Mouse (Mus musculus): ENCODE measurements around the gene Dpp6.

Dpp6 gene

GRCm38 (mm10) chr5:27544816-27545270 lies 727.8 kb downstream of the Dpp6 start:
- DNase-seq, result peak; percentile 58

- DNase-seq, result no peak
These were observed 732.3 kb downstream of the Dpp6 start for GRCm38 (mm10) chr5:27549291-27549690.

DNA sequence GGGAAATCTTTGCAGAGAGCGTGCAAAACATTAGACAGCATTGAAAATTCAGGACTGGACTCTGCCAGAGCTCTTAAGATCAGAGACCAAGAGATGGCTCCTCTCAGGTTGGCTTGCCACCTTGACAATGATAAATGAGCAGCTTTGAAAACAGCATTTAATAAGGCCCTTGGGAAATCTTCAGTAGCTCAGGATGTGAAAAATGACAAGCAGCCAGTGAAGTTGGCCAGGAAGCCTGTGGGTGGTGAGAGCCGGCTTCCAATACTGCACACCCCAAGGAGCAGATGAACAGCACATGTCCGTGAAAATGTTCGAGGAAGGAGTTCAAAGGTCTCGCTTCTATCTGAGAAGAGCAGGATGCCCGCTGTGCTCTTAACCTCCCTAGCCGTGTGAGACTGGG lies 748.7 kb downstream of the Dpp6 start:
- DNase-seq, result no peak

GRCm38 (mm10) chr5:27587970-27588758 lies 771.2 kb downstream of the Dpp6 start:
- DNase-seq, result no peak

DNA sequence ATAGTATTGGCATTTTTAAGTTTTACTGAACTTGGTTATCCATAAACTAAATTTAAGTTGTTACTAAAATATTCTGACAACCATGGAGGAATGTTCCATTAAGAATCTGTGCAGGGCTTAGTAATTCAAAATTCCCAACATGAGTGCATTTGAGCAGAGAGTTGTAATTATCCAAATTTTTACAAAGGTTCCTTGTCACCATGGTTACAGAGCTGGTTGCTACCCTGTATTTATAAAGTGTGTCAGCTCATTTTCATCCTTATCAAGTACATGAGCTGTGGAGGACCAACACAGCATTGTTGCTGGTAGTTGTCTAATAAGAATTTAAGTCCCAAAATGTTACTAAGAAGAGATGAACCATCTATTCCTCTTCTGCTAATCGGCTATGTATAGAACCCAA lies 787.1 kb downstream of the Dpp6 start:
- no peak for DNase-seq

DNA sequence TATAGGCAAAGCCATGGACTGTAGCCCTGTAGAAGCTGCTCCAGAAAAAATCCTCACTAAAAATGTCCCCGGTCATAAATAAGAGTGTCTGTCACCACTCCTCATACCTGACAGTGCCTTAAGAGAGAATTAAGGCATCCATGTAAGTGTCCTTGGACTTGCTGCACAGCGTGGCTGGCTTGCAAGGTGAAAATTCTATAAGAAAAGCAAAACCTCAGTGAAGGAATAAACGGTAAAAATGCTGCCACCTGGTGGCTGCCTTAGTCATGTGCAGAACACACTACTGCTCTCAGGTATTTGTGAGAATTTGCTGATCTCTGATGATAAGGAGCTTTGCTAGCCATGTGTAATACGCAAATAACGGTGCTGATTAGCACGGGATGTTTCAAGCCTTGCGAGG lies 798.8 kb downstream of the Dpp6 start:
- peak; percentile 71 for DNase-seq

- DNase-seq, result no peak
These were observed 804.8 kb downstream of the Dpp6 start for GRCm38 (mm10) chr5:27621811-27622210.

- DNase-seq, result no peak
These were observed 806.9 kb downstream of the Dpp6 start for GRCm38 (mm10) chr5:27623876-27624275.

DNA sequence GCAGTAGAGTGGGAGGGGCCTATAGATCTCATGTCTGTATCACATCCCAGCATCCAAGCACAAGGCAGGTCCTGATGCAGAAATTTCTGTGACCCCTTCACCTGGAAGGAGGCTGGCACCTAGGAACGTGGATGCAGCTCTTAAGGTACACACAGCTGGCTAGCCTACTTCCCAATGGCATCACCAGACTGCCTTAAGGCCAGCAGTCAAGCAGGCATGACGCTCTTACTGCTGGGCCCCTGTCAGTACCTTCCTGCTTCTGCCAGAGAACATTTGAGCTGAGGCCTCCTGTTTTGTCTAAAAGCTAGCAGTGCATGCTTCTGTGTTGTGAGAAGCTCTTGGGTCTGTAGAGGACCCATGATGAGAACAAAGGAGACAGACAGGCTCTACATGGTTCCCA lies 815.1 kb downstream of the Dpp6 start:
- DNase-seq, result no peak

DNA sequence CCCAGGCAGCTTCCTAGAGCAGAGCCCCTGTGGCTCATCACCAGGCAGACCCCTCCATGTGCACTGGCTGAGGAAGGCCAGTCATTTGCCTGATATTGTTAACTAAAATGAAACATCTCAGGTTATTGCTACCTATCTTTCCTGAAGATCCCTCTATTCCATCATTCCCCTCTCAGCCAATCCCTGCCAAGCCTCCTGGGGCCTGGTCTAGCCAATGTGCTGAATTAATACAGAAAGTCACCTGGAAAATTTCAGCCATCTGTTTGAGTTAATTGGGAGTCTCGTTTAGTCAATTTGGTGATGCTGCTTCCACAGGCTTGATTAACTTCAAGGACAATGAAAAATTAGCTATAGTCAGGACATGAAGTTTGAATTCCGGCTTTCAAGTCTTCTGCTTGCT lies 818.9 kb downstream of the Dpp6 start:
- DNase-seq, result no peak

DNA sequence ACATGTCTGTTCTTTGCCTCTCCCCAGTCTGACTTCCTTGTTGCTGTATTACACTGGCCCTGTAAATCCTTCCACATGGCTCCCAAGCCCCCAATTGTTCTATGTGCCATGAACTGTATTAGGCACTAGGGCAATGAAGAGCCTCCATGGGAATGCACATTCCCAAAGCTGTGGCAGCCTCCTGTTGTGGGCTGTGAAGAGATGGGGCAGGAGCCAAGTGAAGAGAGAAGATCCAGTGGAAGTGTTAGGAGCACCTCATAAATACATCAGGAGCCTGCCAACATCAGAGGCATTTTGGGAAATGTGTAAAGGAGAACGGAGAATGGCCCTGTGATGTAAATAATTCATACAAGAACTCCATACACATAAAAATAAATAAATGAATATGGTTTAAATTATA lies 824.9 kb downstream of the Dpp6 start:
- no peak for DNase-seq

- DNase-seq, result peak; percentile 63
These were observed 835.1 kb downstream of the Dpp6 start for GRCm38 (mm10) chr5:27651879-27652814.

- DNase-seq, result no peak
These were observed 839.1 kb downstream of the Dpp6 start for GRCm38 (mm10) chr5:27656101-27656500.

DNA sequence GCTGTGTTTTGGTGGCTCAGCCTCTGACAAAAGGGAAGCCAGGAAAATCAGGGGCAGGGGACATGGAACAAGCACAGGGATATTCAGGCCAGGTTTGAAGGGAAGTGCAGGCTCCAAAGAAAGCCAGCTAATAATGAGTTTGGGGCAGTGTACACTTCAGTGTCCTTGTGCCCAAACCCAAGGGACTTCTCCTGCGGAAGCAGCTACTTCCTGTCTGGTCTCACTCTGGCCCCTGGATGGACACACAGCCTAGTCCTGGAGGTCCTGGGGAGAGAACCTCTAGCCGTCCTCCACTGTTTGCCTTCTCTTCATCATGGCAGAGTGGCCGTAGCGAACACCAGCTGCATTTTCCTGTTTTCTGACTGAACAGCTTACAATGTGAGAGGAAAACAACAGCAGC lies 840.7 kb downstream of the Dpp6 start:
- no peak for DNase-seq

- no peak for DNase-seq
These were observed 841.2 kb downstream of the Dpp6 start for GRCm38 (mm10) chr5:27658165-27658564.

- no peak for DNase-seq
These were observed 841.6 kb downstream of the Dpp6 start for GRCm38 (mm10) chr5:27658569-27658968.

GRCm38 (mm10) chr5:27659019-27659418 lies 842.0 kb downstream of the Dpp6 start:
- no peak for DNase-seq

DNA sequence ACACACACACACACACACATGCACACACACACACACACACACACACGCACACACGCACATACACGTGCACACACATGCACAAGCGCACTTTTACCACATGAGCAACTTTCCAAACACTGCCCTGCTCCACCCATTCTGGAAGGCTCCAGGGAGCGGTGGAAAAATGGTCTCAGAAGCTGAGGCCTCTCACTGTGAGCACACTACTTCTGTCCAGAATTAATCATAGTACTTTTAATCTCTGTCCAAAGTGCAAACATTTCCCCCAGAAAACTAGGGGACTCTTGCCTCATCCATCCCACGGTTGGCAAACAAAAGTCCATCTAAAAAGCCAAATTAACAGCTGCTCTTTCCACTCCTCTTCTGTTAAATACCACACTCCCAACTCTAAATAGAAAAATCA lies 842.8 kb downstream of the Dpp6 start:
- no peak for DNase-seq

GRCm38 (mm10) chr5:27664111-27664510 lies 847.1 kb downstream of the Dpp6 start:
- DNase-seq, result no peak

GRCm38 (mm10) chr5:27671487-27671886 lies 854.5 kb downstream of the Dpp6 start:
- no peak for DNase-seq

DNA sequence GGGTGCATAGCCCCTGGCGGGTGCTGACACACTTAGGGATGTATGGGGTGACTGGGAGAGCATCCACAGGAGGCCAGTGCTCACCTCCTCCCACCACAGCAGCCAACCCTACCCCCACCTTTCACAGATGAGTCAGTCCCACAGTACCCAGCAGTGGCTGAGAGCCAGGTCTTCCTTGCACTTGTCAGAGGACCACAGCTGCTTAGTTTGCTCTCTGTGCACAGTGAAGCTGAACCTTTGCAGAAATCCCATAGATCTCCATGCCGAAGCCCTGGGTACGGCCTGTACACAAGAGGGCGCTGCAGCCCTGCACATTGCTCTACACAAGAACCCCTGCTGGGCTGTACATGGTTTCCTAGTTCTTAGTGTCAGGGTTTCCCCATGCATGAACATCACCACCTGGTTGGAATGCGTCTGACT lies 860.3 kb downstream of the Dpp6 start:
- peak; percentile 47 for DNase-seq

DNA sequence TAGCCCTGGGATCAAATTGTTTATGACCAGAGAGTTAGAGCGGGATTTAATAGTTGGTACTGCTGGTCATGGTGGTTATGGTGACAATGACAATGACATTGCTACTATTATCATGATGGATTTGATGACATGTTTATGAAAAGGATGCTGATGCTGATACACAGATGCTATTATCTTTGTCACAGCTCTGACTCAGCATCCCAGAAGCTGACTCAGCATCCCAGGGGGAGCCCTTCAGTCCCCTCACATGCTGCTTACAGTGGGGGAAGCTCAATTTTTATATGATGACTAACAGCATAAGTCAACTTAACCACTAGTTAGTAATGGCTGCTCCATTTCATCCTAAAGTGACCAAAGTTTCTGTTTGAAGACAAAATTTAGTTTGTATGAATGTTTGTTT lies 862.1 kb downstream of the Dpp6 start:
- no peak for DNase-seq

GRCm38 (mm10) chr5:27680476-27680875 lies 863.5 kb downstream of the Dpp6 start:
- peak; percentile 56 for DNase-seq

DNA sequence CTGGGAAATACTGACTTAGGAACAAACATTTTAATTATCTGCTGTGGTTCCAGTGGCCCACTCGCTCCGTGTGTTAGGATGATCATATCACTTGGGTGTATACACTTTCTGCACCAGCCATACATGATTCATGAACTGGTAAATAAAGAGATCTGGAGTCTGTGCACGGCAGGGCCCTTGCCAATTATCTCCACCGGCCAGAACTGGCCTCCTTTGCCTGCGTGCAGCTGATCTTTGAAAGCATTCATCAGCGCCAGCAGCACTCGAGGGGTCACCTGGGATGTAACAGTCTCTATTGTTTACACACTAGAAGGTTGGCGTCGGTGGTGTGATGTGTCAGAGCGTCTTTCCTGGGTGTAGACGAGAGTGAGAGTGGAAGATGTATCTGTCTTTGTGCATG lies 868.2 kb downstream of the Dpp6 start:
- DNase-seq, result no peak
